In the genomic region with DNA sequence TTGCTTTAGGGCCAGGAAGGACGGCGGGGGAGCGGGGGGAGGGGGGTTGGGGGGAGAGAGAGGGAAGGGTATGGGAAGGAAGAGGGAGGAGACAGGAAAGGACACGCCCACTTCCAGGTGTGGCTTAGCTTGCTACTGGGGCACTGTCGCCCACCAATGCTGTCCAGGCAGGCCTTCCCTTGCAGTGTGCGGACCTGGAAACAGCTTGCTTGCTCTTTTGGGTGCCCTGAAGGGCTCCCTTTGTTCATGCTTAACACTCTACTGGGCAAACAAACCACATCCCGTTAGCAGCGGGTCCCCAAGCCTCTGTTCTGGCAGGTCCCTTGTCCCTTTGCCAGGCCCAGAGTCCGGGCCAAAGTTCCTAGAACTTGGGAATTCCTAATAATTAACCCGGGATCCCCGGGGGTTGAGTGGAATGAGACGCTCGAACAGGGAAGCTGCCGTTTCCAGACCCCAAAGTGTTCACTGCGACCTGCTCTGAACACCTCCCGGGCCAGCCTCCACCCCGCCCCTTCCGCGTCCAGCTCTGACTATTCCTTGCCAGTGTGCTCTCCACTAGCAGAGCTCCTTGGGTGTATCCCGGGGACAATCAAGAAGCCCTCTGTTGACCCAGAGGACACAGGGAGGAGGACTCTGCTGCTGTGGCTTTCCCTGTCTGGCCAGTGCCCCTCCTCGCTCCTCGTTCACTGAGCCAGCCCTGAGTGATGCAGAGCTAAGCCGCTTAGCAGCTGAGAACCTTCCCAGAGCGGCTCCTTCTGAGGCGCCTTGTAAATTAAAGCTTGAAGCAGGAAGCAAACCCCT, we compare ENCODE assay signal across 8 mouse cellular contexts. TPM values are rescaled to one million over a fixed set of nuclear protein-coding genes. Genes with fewer than 3 reads are reported as not detected.
A peak's percentile ranks its signal among the peaks of the same experiment; 100 is the strongest.
DNase-seq lines count a peak whose midpoint lies in the region; ATAC-seq and TF ChIP-seq lines count a peak whose summit lies in the region.

No protein-coding gene starts in this region.

- peak overlapping the region; percentile 33 for H3K4me3 ChIP-seq in heart, embryonic 15.5 days
- H3K4me3 ChIP-seq in kidney, postnatal 0 days (replicated peaks; ENCODE audit: low read depth, low read length): peak overlapping the region; percentile 12; the same call in 1 of the 2 replicates
- H3K4me3 ChIP-seq in stomach, embryonic 15.5 days (replicated peaks): peak overlapping the region; percentile 28

- peak overlapping the region; percentile 67 for H3K4me2 ChIP-seq in heart, embryonic 15.5 days
- H3K4me2 ChIP-seq in kidney, postnatal 0 days (ENCODE audit: low read length): peak overlapping the region; percentile 63
- H3K4me2 ChIP-seq in stomach, embryonic 15.5 days: peak overlapping the region; percentile 64

- H3K36me3 ChIP-seq in heart, embryonic 15.5 days: no peaks in the 10 kb centered on the region
- H3K36me3 ChIP-seq in kidney, postnatal 0 days (ENCODE audit: insufficient read depth, low read length): no peaks in the 10 kb centered on the region
- no peaks in the 10 kb centered on the region for H3K36me3 ChIP-seq in stomach, embryonic 15.5 days

- ATAC-seq in activated CD4-positive, CD25-positive, alpha-beta regulatory T cell, adult 4 months: peak; percentile 48
- ATAC-seq in heart, embryonic 15.5 days (replicated peaks; ENCODE audit: insufficient number of reproducible peaks, insufficient read depth, low FRiP score, low read depth): 0 out of 2 replicates have a peak, but pooled peaks have one; percentile 6
- peak; percentile 57; the same call in 1 of the 2 replicates for ATAC-seq in kidney, postnatal 0 days (replicated peaks; ENCODE audit: low FRiP score, low read depth)
- no peak for ATAC-seq in stomach, embryonic 15.5 days (ENCODE audit: insufficient read depth, low FRiP score, low read depth)
- no peak for ATAC-seq in frontal cortex, adult (ENCODE audit: low TSS enrichment)
- ATAC-seq in cerebellum, adult (ENCODE audit: insufficient number of reproducible peaks, low FRiP score, low TSS enrichment): no peak

- H3K9me3 ChIP-seq in heart, embryonic 15.5 days (replicated peaks): no peaks in the 10 kb centered on the region
- no peaks in the 10 kb centered on the region for H3K9me3 ChIP-seq in kidney, postnatal 0 days (replicated peaks; ENCODE audit: low read length)
- H3K9me3 ChIP-seq in stomach, embryonic 15.5 days: no peaks in the 10 kb centered on the region

- no peaks in the 10 kb centered on the region for H3K27me3 ChIP-seq in heart, embryonic 15.5 days
- no peaks in the 10 kb centered on the region for H3K27me3 ChIP-seq in kidney, postnatal 0 days (ENCODE audit: insufficient read depth, low read length)
- no peaks in the 10 kb centered on the region for H3K27me3 ChIP-seq in stomach, embryonic 15.5 days (replicated peaks)

- H3K4me1 ChIP-seq in heart, embryonic 15.5 days (replicated peaks): peaks cover 36% of the 10 kb centered on the region
- peaks cover 19% of the 10 kb centered on the region for H3K4me1 ChIP-seq in kidney, postnatal 0 days (replicated peaks; ENCODE audit: insufficient read depth, low read length)
- H3K4me1 ChIP-seq in stomach, embryonic 15.5 days: peaks cover 32% of the 10 kb centered on the region

- WGBS in heart, embryonic 15.5 days: 11% methylated on average over 24 of the region's 25 CpGs
- WGBS in kidney, postnatal 0 days: 6% methylated on average over 22 of the region's 25 CpGs
- WGBS in stomach, embryonic 15.5 days: 6% methylated on average over 22 of the region's 25 CpGs

- peak overlapping the region; percentile 43 for H3K9ac ChIP-seq in heart, embryonic 15.5 days
- H3K9ac ChIP-seq in kidney, postnatal 0 days (ENCODE audit: low read depth, low read length): peak overlapping the region; percentile 46
- no peak overlapping the region for H3K9ac ChIP-seq in stomach, embryonic 15.5 days

- peak; percentile 13 to 33 for DNase-seq in CD8-positive naive resting alpha-beta T cell, adult 2 months (ENCODE audit: low read depth in 2 of 2, low spot score in 2 of 2)
- peak; percentile 68 for DNase-seq in kidney, postnatal 0 days (ENCODE audit: low spot score)
- peak; percentile 74 for DNase-seq in lung, postnatal 36 days

- H3K27ac ChIP-seq in heart, embryonic 15.5 days: peak overlapping the region; percentile 37; the same call in 1 of the 2 replicates
- peak overlapping the region; percentile 87 for H3K27ac ChIP-seq in kidney, postnatal 0 days
- peak overlapping the region; percentile 61; the same call in 1 of the 2 replicates for H3K27ac ChIP-seq in stomach, embryonic 15.5 days

- no peak for TF ChIP-seq CTCF in kidney, postnatal 0 days (IDR thresholded peaks at IDR 0.05; ENCODE audit: low read depth)

RNA-seq across cellular contexts. Expression of a gene that starts 47.8 kb away (rescaled TPM):
- polyA plus RNA-seq in activated CD4-positive, CD25-positive, alpha-beta regulatory T cell, adult 4 months (2017; shearing (Covaris generic)): 1 to 10 TPM in 1 of 2 experiments, under 1 TPM in 1; 0.63 to 4.7 TPM
- polyA plus RNA-seq in heart, embryonic 15.5 days (2015; fragmentation: Nextera tagmentation; extraction: Ambion mirVana): 6.6 and 7.8 TPM in 2 replicates
- polyA plus RNA-seq in kidney, postnatal 0 days (2015; fragmentation: Nextera tagmentation; extraction: Ambion mirVana): 6.0 and 13.1 TPM in 2 replicates
- 10.2 and 10.5 TPM in 2 replicates for polyA plus RNA-seq in stomach, embryonic 15.5 days (2015; fragmentation: Nextera tagmentation; extraction: Ambion mirVana)

Comparison
In these comparisons a context has a peak if more than half of its experiments do, and no peak if none do; other contexts are left out.
1. DNase-seq: peak in every context shown above with its lines; median percentile 74 in lung, postnatal 36 days; 68 in kidney, postnatal 0 days; 23 in CD8-positive naive resting alpha-beta T cell, adult 2 months.
2. ATAC-seq: peak in activated CD4-positive, CD25-positive, alpha-beta regulatory T cell, adult 4 months (single experiment), heart, embryonic 15.5 days (single experiment) and kidney, postnatal 0 days (single experiment); none in stomach, embryonic 15.5 days (single experiment), frontal cortex, adult (single experiment) and cerebellum, adult (single experiment).
3. H3K27ac ChIP-seq: peak in every context shown above with its lines; median percentile 87 in kidney, postnatal 0 days; 61 in stomach, embryonic 15.5 days; 37 in heart, embryonic 15.5 days.
4. Peak in every context shown above with its lines, with median percentiles within 50 percentile points of each other: H3K4me2 ChIP-seq and H3K4me3 ChIP-seq.